Mouse (Mus musculus) embryo, embryonic 9.5 days (tissue): ENCODE measurements around the gene D930048N14Rik.
"Not testable (repeated sequence)": the region's sequence is repeated elsewhere in the genome, so short reads cannot be mapped to it uniquely, and the experiment has no call there.

Experiments
- DNase-seq: peaks from one replicate; pipeline ENCODE4 v3.0.0-alpha.2; 2017; ENCODE audit errors: extremely low spot score

The D930048N14Rik gene

DNA sequence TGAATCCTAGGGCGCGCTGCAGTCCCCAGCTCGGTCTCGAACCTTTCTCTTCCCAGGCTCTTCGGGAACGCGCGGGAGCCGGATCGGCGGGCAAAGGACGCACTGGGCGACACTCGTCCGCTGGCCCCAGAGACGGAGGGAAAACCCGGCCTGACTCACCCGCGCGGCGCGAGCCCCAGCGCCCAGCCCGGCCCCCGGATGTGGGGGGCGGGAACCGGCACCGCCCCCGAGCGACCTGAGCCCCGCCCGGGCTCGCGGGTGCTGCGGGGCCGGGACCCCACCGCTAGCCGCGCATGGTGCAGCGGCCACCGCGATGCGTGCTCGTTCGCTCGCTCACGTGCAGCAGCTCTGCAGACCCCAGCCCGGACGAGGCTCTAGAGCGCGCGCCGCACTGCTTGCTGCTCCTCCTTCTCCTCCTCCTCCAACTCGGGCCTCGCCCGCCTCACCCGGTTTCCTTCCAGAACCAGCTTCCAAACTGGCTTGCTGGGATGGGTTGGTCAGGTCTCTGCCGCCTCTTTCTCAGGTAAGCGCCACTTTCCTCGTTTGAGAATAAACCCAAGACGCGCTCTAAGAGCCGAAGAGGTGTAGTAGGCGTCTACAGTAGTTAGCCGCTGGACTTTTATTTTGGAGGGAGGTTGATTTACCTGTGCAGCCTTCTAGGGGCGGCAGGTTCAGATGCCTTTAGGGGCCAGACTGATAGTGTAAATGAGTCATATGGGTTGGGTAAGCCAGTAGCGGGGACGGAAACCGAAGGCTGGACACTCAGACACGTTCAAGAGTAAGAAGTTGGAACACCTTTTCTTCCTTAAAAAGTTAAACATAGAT, at the start of gene D930048N14Rik, which contains the start of gene N4bp3:
Gene D930048N14Rik (plus strand): TSS at position 264 of the 825 bp plus-strand sequence.
Gene N4bp3 (minus strand): TSS at position 152 of the 825 bp plus-strand sequence.
- DNase-seq = peak; percentile 78

- DNase-seq = no peak
These were observed 48.5 kb upstream of the D930048N14Rik start for GRCm38 (mm10) chr11:51602253-51602652.

- peak; percentile 78 for DNase-seq
These were observed 44.9 kb upstream of the D930048N14Rik start for GRCm38 (mm10) chr11:51605602-51606446.

- DNase-seq = peak; percentile 98
These were observed 44.2 kb upstream of the D930048N14Rik start, which contains the start of gene Hnrnpab for GRCm38 (mm10) chr11:51606447-51607095. Gene Hnrnpab (minus strand): TSS chr11:51606847.

- DNase-seq = no peak
These were observed 43.5 kb upstream of the D930048N14Rik start for GRCm38 (mm10) chr11:51607096-51607738.

DNA sequence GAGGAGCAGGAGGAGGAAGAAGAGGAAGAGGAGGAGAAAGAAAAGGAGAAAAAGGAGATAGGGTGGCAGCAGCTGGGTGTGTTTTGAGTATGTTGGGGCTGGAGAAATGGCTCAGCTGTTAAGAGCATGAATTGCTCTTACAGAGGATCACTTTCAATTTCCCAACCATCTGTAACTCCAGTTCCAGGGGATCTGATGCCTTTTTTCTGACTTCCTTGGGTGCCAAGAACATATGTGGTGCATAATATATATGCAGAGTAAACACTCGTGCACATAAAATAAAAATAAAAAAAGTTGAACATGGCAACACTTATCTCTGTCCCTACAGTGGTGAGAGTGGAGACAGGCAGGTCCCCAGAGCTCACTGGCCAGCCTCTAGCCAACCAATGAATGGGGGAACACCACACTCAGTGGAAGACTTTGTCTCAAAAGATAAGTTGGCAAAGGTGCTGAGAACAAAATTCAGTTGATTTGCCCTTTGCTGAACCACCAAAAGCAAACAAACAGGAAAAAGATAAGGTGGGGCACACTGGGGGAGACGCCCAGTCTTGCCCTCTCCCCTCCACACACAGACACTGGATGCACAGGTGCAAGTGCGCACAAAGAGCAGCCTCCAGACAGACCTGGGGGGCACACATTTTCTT, 41.4 kb upstream of the D930048N14Rik start:
- no peak for DNase-seq

DNA sequence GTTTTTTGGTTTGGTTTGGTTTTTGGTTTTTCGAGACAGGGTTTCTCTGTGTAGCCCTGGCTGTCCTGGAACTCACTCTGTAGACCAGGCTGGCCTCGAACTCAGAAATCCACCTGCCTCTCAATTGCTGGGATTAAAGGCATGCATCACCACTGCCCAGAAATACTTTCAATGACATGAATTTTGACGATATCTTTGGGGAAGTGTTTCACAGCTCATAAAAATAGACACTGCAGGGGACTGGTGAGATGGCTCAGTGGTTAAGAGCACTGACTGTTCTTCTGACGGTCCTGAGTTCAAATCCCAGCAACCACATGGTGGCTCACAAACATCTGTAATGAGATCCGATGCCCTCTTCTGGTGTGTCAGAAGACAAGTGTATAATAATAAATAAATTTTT, 40.8 kb upstream of the D930048N14Rik start:
- DNase-seq = not testable (repeated sequence)

GRCm38 (mm10) chr11:51614256-51614655, 36.5 kb upstream of the D930048N14Rik start:
- no peak for DNase-seq

DNA sequence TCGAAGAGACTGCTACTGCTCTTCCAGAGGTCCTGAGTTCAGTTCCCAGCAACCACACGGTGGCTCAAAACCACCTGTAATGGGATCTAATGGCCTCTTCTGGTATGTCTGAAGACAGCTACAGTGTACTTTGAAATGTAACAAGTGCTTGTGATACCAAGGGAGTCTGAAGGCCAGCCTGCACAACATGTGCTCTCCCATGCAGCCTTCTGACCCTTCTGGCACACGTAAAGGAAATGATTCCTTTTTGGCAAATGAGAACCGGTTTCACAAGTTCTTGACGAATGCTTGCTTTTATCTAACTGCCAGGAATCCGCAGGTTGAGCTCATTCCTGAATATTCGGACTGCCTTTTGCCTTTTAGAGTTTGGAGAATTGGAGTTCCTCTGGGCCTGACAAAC, 35.6 kb upstream of the D930048N14Rik start:
- no peak for DNase-seq

GRCm38 (mm10) chr11:51615601-51616000, 35.2 kb upstream of the D930048N14Rik start:
- DNase-seq = peak; percentile 78

- not testable (repeated sequence) for DNase-seq
These were observed 34.6 kb upstream of the D930048N14Rik start for GRCm38 (mm10) chr11:51616113-51616512.

DNA sequence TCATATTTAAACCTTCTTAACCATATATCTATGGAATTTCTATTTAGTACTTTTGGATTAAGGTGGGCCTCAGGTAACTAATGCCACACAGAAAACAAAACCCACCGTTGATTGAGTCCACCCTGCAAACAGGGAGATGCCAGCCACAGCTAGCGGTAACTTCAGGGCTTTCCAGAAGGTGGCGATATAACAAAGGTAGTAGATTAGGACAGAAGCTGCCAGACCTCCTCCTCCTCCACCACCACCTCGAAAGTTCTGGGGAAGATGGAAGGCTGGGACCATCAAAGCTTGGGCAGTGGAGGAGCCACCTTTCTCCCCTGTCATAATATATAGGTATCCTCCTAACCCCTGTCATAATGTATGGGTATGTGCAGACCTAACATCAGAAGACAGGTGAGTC, 33.1 kb upstream of the D930048N14Rik start:
- peak; percentile 81 for DNase-seq

DNA sequence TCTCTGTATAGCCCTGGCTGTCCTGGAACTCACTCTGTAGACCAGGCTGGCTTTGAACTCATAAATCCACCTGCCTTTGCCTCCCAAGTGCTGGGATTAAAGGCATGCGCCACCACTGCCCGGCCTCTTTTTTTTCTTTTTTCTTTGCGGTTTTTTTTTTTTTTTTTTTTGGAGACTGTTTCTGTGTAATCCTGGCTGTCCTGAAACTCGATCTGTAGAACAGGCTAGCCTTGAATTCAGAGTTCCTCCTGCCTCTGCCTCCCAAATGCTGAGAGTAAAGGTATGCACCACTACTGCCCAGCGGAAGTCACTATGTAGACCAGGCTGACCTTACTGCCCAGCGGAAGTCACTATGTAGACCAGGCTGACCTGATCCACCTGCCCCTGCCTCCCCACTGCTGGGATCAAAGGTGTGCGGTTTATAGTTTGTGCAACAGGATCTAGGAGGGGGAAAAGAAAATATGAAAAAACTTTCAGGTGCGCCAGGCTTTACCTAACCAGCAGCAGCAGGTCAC, 31.8 kb upstream of the D930048N14Rik start:
- DNase-seq = no peak

- DNase-seq = peak; percentile 99
These were observed 31.2 kb upstream of the D930048N14Rik start, which contains the start of gene Nhp2 for GRCm38 (mm10) chr11:51619409-51620060. Gene Nhp2 (plus strand): TSS chr11:51619735.

DNA sequence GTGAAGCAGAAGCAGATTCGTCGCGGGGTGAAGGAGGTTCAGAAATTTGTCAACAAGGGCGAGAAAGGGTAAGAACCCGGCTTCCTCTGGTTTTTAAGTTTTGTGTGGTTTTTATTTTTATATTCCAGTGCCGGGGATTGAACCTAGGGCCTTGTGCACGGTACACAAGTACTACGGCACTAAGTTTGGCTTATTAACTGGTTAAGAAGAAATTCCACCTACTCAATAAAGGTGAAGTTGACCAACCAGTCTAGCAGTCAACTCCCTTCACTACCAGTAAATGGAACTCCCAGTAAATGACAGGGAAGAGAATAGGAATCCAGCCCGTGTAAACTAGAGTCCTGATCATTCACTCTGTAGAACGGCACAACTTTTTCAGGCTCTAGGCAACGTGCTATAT, 30.7 kb upstream of the D930048N14Rik start:
- no peak for DNase-seq

- DNase-seq = no peak
These were observed 29.0 kb upstream of the D930048N14Rik start for GRCm38 (mm10) chr11:51621776-51622175.

- no peak for DNase-seq
These were observed 27.7 kb upstream of the D930048N14Rik start for GRCm38 (mm10) chr11:51622971-51623491.

GRCm38 (mm10) chr11:51625187-51625820, 25.4 kb upstream of the D930048N14Rik start:
- no peak for DNase-seq

- DNase-seq = no peak
These were observed 23.3 kb upstream of the D930048N14Rik start for GRCm38 (mm10) chr11:51627425-51627824.
